Mouse (Mus musculus) liver, embryonic 14.5 days (tissue): ENCODE results near the gene Arrb1. TPM values are rescaled to one million over a fixed set of nuclear protein-coding genes. Genes with fewer than 3 reads are reported as not detected.

ENCODE experiments used
- ATAC-seq: fragments of 200-750 bp; cut with Nextera tagmentation; 2 replicates; pipeline ENCODE4 v1.8.0; 2017; ENCODE audit warnings: moderate number of reproducible peaks, mild to moderate bottlenecking, moderate library complexity; ENCODE audit not compliant: insufficient read depth
- DNase-seq, 3 experiments: peaks; one replicate each; pipeline ENCODE4 v3.0.0-alpha.2; 2012 to 2013; ENCODE audit warnings: low read depth in 3 of 3, low spot score in 3 of 3
- H3K27ac ChIP-seq: fragments of 300-500 bp; sonication (generic); 2 replicates; pipeline ENCODE4 v1.5.1; 2014; ENCODE audit warnings: moderate library complexity, mild to moderate bottlenecking, control low read depth, inconsistent platforms
- H3K27me3 ChIP-seq: fragments of 300-500 bp; sonication (generic); 2 replicates; pipeline ENCODE4 v1.6.1; 2014; ENCODE audit warnings: mild to moderate bottlenecking, low read length, moderate library complexity; ENCODE audit not compliant: control insufficient read depth, insufficient read depth
- H3K36me3 ChIP-seq: fragments of 300-500 bp; sonication (generic); replicated peaks from 2 replicates; pipeline ENCODE4 v1.6.1; 2014; ENCODE audit warnings: low read depth; ENCODE audit not compliant: control insufficient read depth, insufficient read depth
- H3K4me1 ChIP-seq, 2 experiments: fragments of 200-500 bp in 1 of 2; fragments of 300-500 bp in 1 of 2; sonication (generic) in 1 of 2; replicated peaks; 2 replicates each; pipeline ENCODE4 v1.6.1; 2012 to 2014; ENCODE audit warnings: antibody characterized with exemption in 1 of 2, inconsistent platforms in 1 of 2, low read length in 1 of 2; ENCODE audit not compliant: control insufficient read depth in 2 of 2, insufficient read depth in 2 of 2
- H3K4me2 ChIP-seq: fragments of 300-500 bp; sonication (generic); 2 replicates; pipeline ENCODE4 v1.6.1; 2014; ENCODE audit warnings: low read depth, mild to moderate bottlenecking, control low read depth, moderate library complexity
- H3K4me3 ChIP-seq, 2 experiments: fragments of 200-500 bp in 1 of 2; fragments of 300-500 bp in 1 of 2; sonication (generic) in 1 of 2; 2 replicates each; pipeline ENCODE4 v1.5.1; 2012 to 2014; ENCODE audit warnings: low read depth in 2 of 2, low read length in 2 of 2, mild to moderate bottlenecking in 2 of 2, control low read depth in 1 of 2, inconsistent platforms in 1 of 2, moderate library complexity in 1 of 2; ENCODE audit not compliant: insufficient read depth in 1 of 2
- H3K9ac ChIP-seq: fragments of 300-500 bp; sonication (generic); replicated peaks from 2 replicates; pipeline ENCODE4 v1.6.1; 2014; ENCODE audit warnings: mild to moderate bottlenecking, control low read depth, moderate library complexity
- H3K9me3 ChIP-seq: fragments of 300-500 bp; sonication (generic); 2 replicates; pipeline ENCODE4 v1.6.1; 2016; ENCODE audit warnings: low read length, mixed read lengths; ENCODE audit not compliant: control insufficient read depth
- CTCF ChIP-seq: IDR thresholded peaks from 2 replicates; pipeline ENCODE4 v1.5.1; 2016; ENCODE audit warnings: antibody characterized with exemption, low read depth, control low read depth
- EP300 ChIP-seq: IDR thresholded peaks from 2 replicates; pipeline ENCODE4 v1.6.1; 2016; ENCODE audit warnings: antibody characterized with exemption, low read depth
- WGBS: fragments of 180-500 bp; shearing (Covaris S2); extraction: QIAGEN DNeasy Blood & Tissue Kit; methylation state at CpG from one replicate; pipeline ENCODE4 v1.1.7; 2014; ENCODE audit not compliant: insufficient replicate concordance; 5-methylcytosine and 5-hydroxymethylcytosine counted together
- polyA plus RNA-seq, 2 experiments: library from polyadenylated mRNA; depleted of rRNA in 1 of 2; stranded (reverse) in 1 of 2; unstranded in 1 of 2; fragments of >200 nt; fragmentation: Nextera tagmentation in 1 of 2; extraction: Ambion mirVana in 1 of 2; gene quantifications; 2 replicates each; pipeline versions ENCODE4 v1.2.1 to v1.2.3; 2012 to 2014

The Arrb1 gene
- polyA plus RNA-seq, 2 experiments = 30.1 to 235 TPM

DNA sequence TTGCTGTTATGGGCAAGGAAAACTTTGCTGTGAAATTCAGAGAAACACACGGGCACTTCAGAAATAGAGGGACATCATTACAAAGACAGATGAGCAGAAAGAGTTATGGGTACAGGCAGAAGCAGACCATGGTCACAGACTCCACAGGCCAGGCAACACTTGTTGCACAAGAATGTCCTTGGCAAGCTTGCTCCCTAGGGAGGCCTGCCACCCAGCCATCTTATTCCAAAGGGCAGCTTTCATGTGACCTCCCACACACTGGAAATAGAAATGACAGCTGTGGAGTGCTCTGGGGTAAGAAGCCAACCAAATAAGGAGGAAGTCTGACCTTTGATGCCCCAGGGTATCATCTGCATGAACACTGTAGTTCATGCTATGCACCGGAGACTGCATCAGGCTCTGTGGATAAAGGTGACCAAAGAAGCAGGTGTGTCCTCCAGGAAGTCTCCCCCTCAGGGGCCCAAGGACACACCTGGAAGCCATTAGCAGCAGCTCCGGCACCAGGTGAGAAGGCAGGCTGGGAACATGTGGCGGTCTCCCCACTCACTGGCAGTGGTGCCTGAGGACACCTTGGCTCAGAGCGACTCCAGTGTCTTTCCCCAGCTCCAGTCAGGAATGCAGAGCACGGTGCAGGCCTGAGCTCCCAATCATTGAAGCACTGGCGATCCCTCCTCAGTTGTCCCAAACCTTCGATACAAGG lies 98.8 kb downstream of the Arrb1 start:
- H3K4me1 ChIP-seq = no peaks in the 10 kb centered on the region
- peaks cover 9% of the 10 kb centered on the region for H3K27me3 ChIP-seq
- TF ChIP-seq EP300 = no peak
- TF ChIP-seq CTCF = no peak
- H3K4me2 ChIP-seq = no peak overlapping the region
- H3K36me3 ChIP-seq = no peaks in the 10 kb centered on the region
- 63% methylated on average over 8 of the region's 8 CpGs for WGBS
- H3K9me3 ChIP-seq = no peaks in the 10 kb centered on the region
- H3K9ac ChIP-seq = no peak overlapping the region
- H3K27ac ChIP-seq = no peak overlapping the region
- H3K4me3 ChIP-seq = no peak overlapping the region
- DNase-seq (no peak), ATAC-seq (no peak)

DNA sequence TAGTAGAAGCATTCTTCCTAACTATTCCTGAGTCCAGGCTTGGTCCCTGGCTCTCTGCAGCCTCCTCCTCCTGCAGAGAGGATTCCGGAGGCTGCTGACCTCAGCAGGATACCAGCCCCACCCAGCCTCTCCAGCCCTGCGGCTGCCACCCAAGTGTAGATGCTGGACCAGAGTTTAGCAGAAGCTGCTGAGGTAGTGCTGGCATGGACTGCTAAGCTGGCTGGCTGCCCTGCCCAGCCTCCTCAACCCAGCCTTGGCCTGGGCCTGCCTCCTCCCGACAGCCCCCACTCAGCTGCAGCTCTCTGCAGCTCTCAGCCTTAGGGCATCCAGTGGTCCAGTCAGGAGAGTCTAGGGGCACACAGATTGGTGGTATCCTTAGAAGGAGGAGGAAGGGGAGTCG lies 106.0 kb downstream of the Arrb1 start:
- Histone ChIP-seq H3K4me2 (no peak overlapping the region; the same call in 1 of the 2 replicates), H3K4me1 (peaks cover 14 to 29% of the 10 kb centered on the region in 2 experiments), H3K36me3 (no peaks in the 10 kb centered on the region), H3K9me3 (no peaks in the 10 kb centered on the region), H3K9ac (no peak overlapping the region), H3K27me3 (no peaks in the 10 kb centered on the region; the same call in 1 of the 2 replicates), H3K4me3 (no peak overlapping the region), H3K27ac (no peak overlapping the region)
- DNase-seq (no peak), ATAC-seq (no peak)
- TF ChIP-seq EP300 = no peak
- TF ChIP-seq CTCF = no peak
- 44% methylated on average over 4 of the region's 4 CpGs for WGBS

DNA sequence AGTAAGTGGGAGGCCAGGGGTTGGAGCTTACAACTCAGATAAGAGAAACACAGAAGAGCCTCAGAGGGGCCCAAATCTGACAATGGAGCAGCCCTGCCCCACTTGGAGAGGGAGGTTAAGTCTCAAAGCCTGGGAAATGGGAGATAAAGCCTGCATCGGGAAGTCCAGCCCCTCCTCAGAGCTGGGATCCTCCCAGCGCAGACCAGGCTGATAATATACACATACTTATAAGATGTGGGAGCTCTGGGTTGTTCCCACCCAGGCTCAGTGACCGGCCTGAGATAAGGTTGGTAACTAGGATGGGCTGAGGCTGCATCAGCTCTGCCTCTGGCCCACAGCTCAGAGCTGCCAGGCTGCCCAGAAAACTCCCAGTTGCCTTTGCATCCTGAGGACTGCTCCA lies 106.8 kb downstream of the Arrb1 start:
- H3K27ac ChIP-seq = no peak overlapping the region
- no peak overlapping the region for H3K4me3 ChIP-seq
- ATAC-seq (peak; percentile 97), DNase-seq (peak; percentile 59 to 81 (median 74))
- no peaks in the 10 kb centered on the region; the same call in 1 of the 2 replicates for H3K27me3 ChIP-seq
- TF ChIP-seq CTCF (no peak), EP300 (0 out of 2 replicates have a peak, but pooled peaks have one; percentile 31)
- H3K4me1 ChIP-seq = peaks cover 14 to 29% of the 10 kb centered on the region in 2 experiments
- WGBS = 6% methylated on average over 3 of the region's 3 CpGs
- H3K4me2 ChIP-seq = peak overlapping the region; percentile 25
- no peak overlapping the region for H3K9ac ChIP-seq
- no peaks in the 10 kb centered on the region for H3K36me3 ChIP-seq
- no peaks in the 10 kb centered on the region for H3K9me3 ChIP-seq

DNA sequence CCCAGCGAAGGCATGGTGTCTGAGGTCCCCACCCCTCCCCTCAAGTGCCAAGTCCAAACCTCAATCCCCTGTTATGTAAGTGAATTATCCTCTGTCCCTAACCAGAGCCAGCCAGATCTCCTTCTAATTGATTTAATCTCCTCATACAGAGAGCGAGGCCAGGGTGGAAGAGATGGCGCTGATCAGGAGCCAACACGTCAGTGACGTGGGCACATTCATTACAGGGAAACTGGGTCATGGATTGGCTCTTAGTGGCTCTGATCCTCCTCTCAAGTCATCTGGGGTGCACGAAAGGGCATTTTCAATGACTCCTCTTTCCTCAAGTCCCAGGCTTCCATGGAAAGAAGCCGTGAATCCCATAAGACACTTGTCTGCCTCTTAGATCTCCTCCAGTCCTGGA lies 109.4 kb downstream of the Arrb1 start:
- no peak overlapping the region for H3K27ac ChIP-seq
- no peak overlapping the region for H3K9ac ChIP-seq
- DNase-seq (no peak), ATAC-seq (no peak)
- H3K4me3 ChIP-seq = no peak overlapping the region
- H3K4me1 ChIP-seq = peaks cover 14 to 29% of the 10 kb centered on the region in 2 experiments
- H3K36me3 ChIP-seq = no peaks in the 10 kb centered on the region
- no peaks in the 10 kb centered on the region for H3K9me3 ChIP-seq
- no peak for TF ChIP-seq EP300
- TF ChIP-seq CTCF = no peak
- WGBS = 69% methylated on average over 7 of the region's 7 CpGs
- H3K4me2 ChIP-seq = no peak overlapping the region
- no peaks in the 10 kb centered on the region; the same call in 1 of the 2 replicates for H3K27me3 ChIP-seq

GRCm38 (mm10) chr7:99648623-99649022 lies 113.4 kb downstream of the Arrb1 start:
- Histone ChIP-seq H3K9me3 (no peaks in the 10 kb centered on the region), H3K4me1 (peaks cover 0 to 6% of the 10 kb centered on the region in 2 experiments; a peak in 2 of 4 replicates), H3K36me3 (no peaks in the 10 kb centered on the region), H3K4me2 (no peak overlapping the region), H3K27me3 (no peaks in the 10 kb centered on the region; the same call in 1 of the 2 replicates), H3K27ac (no peak overlapping the region), H3K9ac (no peak overlapping the region), H3K4me3 (no peak overlapping the region)
- 1% methylated on average over 6 of the region's 6 CpGs for WGBS
- DNase-seq = no peak
- TF ChIP-seq CTCF = no peak
- no peak for ATAC-seq
